Mouse (Mus musculus) midbrain, embryonic 11.5 days (tissue): ENCODE data around the gene Zbtb46. TPM values are rescaled to one million over a fixed set of nuclear protein-coding genes. Genes with fewer than 3 reads are reported as not detected.
A peak's percentile ranks its signal among the peaks of the same experiment; 100 is the strongest.

Source experiments
- ATAC-seq: fragments of 200-750 bp; cut with Nextera tagmentation; 2 replicates; pipeline ENCODE4 v1.8.0; 2017; ENCODE audit warnings: moderate TSS enrichment, moderate library complexity; ENCODE audit not compliant: low FRiP score
- DNase-seq: peaks from one replicate; pipeline ENCODE4 v3.0.0; 2015; ENCODE audit warnings: low spot score; ENCODE audit errors: missing footprints
- H3K27ac ChIP-seq: fragments of 300-500 bp; sonication (generic); 2 replicates; pipeline ENCODE4 v1.5.1; 2014; ENCODE audit warnings: low read depth, low read length
- H3K27me3 ChIP-seq: fragments of 300-500 bp; sonication (generic); 2 replicates; pipeline ENCODE4 v1.6.1; 2014; ENCODE audit warnings: mild to moderate bottlenecking, low read length, moderate library complexity, mixed read lengths; ENCODE audit not compliant: control insufficient read depth, insufficient read depth
- H3K36me3 ChIP-seq: fragments of 300-500 bp; sonication (generic); 2 replicates; pipeline ENCODE4 v1.6.1; 2014; ENCODE audit warnings: mild to moderate bottlenecking, low read length, moderate library complexity, mixed read lengths; ENCODE audit not compliant: control insufficient read depth, insufficient read depth
- H3K4me1 ChIP-seq: fragments of 300-500 bp; sonication (generic); 2 replicates; pipeline ENCODE4 v1.6.1; 2014; ENCODE audit warnings: low read length; ENCODE audit not compliant: control insufficient read depth, insufficient read depth
- H3K4me2 ChIP-seq: fragments of 300-500 bp; sonication (generic); 2 replicates; pipeline ENCODE4 v1.6.1; 2014; ENCODE audit warnings: mild to moderate bottlenecking, moderate library complexity
- H3K4me3 ChIP-seq: fragments of 300-500 bp; sonication (generic); 2 replicates; pipeline ENCODE4 v1.5.1; 2014; ENCODE audit warnings: low read depth, low read length
- H3K9ac ChIP-seq: fragments of 300-500 bp; sonication (generic); 2 replicates; pipeline ENCODE4 v1.6.1; 2014; ENCODE audit warnings: low read length
- H3K9me3 ChIP-seq: fragments of 300-500 bp; sonication (generic); 2 replicates; pipeline ENCODE4 v1.6.1; 2016; ENCODE audit warnings: low read length; ENCODE audit not compliant: control insufficient read depth
- WGBS: fragments of 180-500 bp; shearing (Covaris S2); extraction: QIAGEN DNeasy Blood & Tissue Kit; methylation state at CpG from one replicate; pipeline ENCODE4 v1.1.7; 2014; 5-methylcytosine and 5-hydroxymethylcytosine counted together
- polyA plus RNA-seq: library from polyadenylated mRNA; unstranded; fragments of >200 nt; fragmentation: Nextera tagmentation; extraction: Ambion mirVana; gene quantifications from 2 replicates; pipeline ENCODE4 v1.2.1, GENCODE M21; 2014

Gene Zbtb46
- polyA plus RNA-seq, 1 experiment from 2014 or later: 16.5 TPM

- ATAC-seq (no peak), DNase-seq (no peak)
- H3K27me3 ChIP-seq: peaks cover 5% of the 10 kb centered on the region; the same call in 1 of the 2 replicates
- H3K4me3 ChIP-seq: peak overlapping the region; percentile 93
- peak overlapping the region; percentile 96 for H3K4me2 ChIP-seq
- H3K9ac ChIP-seq: peak overlapping the region; percentile 86; the same call in 1 of the 2 replicates
- H3K27ac ChIP-seq: no peak overlapping the region
- H3K4me1 ChIP-seq: peaks cover 14% of the 10 kb centered on the region
- no peaks in the 10 kb centered on the region for H3K9me3 ChIP-seq
- H3K36me3 ChIP-seq: no peaks in the 10 kb centered on the region
- WGBS: 4% methylated on average over 15 of the region's 15 CpGs
Measured at GRCm38 (mm10) chr2:181457831-181458230, 1.4 kb downstream of the Zbtb46 start.

- WGBS: 70% methylated on average over 2 of the region's 2 CpGs
- Histone ChIP-seq H3K4me3 (no peak overlapping the region), H3K36me3 (no peaks in the 10 kb centered on the region), H3K9me3 (no peaks in the 10 kb centered on the region), H3K4me2 (no peak overlapping the region), H3K9ac (no peak overlapping the region), H3K27ac (no peak overlapping the region), H3K27me3 (peaks cover 5% of the 10 kb centered on the region; the same call in 1 of the 2 replicates), H3K4me1 (peaks cover 11% of the 10 kb centered on the region)
- ATAC-seq: no peak
- no peak for DNase-seq
Measured at GRCm38 (mm10) chr2:181455899-181456298, 3.3 kb downstream of the Zbtb46 start.

GRCm38 (mm10) chr2:181453274-181453673, 6.0 kb downstream of the Zbtb46 start:
- no peak overlapping the region for H3K4me3 ChIP-seq
- no peak overlapping the region for H3K4me2 ChIP-seq
- peaks cover 5% of the 10 kb centered on the region; the same call in 1 of the 2 replicates for H3K27me3 ChIP-seq
- WGBS: 46% methylated on average over 1 of the region's 1 CpGs
- H3K4me1 ChIP-seq: peaks cover 6% of the 10 kb centered on the region
- no peaks in the 10 kb centered on the region for H3K36me3 ChIP-seq
- H3K9ac ChIP-seq: no peak overlapping the region
- DNase-seq (no peak), ATAC-seq (no peak)
- H3K9me3 ChIP-seq: no peaks in the 10 kb centered on the region
- no peak overlapping the region for H3K27ac ChIP-seq

GRCm38 (mm10) chr2:181452181-181452580, 7.0 kb downstream of the Zbtb46 start:
- Histone ChIP-seq H3K4me1 (no peaks in the 10 kb centered on the region), H3K4me2 (no peak overlapping the region), H3K36me3 (no peaks in the 10 kb centered on the region), H3K27me3 (no peaks in the 10 kb centered on the region), H3K4me3 (no peak overlapping the region), H3K9ac (no peak overlapping the region), H3K9me3 (no peaks in the 10 kb centered on the region), H3K27ac (no peak overlapping the region)
- 83% methylated on average over 4 of the region's 4 CpGs for WGBS
- ATAC-seq (no peak), DNase-seq (no peak)

GRCm38 (mm10) chr2:181443016-181443415, 16.2 kb downstream of the Zbtb46 start:
- Histone ChIP-seq H3K4me1 (no peaks in the 10 kb centered on the region), H3K4me3 (no peak overlapping the region), H3K27me3 (no peaks in the 10 kb centered on the region), H3K9ac (no peak overlapping the region), H3K27ac (no peak overlapping the region), H3K4me2 (no peak overlapping the region), H3K9me3 (no peaks in the 10 kb centered on the region), H3K36me3 (no peaks in the 10 kb centered on the region)
- DNase-seq (no peak), ATAC-seq (no peak)
- WGBS: 93% methylated on average over 2 of the region's 2 CpGs

- no peaks in the 10 kb centered on the region for H3K4me1 ChIP-seq
- H3K9ac ChIP-seq: no peak overlapping the region
- 83% methylated on average over 4 of the region's 4 CpGs for WGBS
- ATAC-seq (no peak), DNase-seq (no peak)
- H3K27me3 ChIP-seq: no peaks in the 10 kb centered on the region
- H3K27ac ChIP-seq: no peak overlapping the region
- H3K4me2 ChIP-seq: no peak overlapping the region
- H3K9me3 ChIP-seq: no peaks in the 10 kb centered on the region
- H3K4me3 ChIP-seq: no peak overlapping the region
- H3K36me3 ChIP-seq: no peaks in the 10 kb centered on the region
Measured at GRCm38 (mm10) chr2:181438176-181438575, 21.1 kb downstream of the Zbtb46 start.

- no peaks in the 10 kb centered on the region for H3K27me3 ChIP-seq
- H3K36me3 ChIP-seq: no peaks in the 10 kb centered on the region
- H3K9me3 ChIP-seq: no peaks in the 10 kb centered on the region
- H3K4me3 ChIP-seq: no peak overlapping the region
- ATAC-seq: no peak
- no peak overlapping the region for H3K4me2 ChIP-seq
- H3K27ac ChIP-seq: no peak overlapping the region
- WGBS: 90% methylated on average over 2 of the region's 2 CpGs
- no peak for DNase-seq
- no peak overlapping the region for H3K9ac ChIP-seq
- no peaks in the 10 kb centered on the region for H3K4me1 ChIP-seq
Measured at GRCm38 (mm10) chr2:181436246-181436645, 23.0 kb downstream of the Zbtb46 start.

GRCm38 (mm10) chr2:181423834-181424233, 35.4 kb downstream of the Zbtb46 start:
- Histone ChIP-seq H3K36me3 (0 out of 2 replicates have a peak, but pooled peaks cover 3% of the 10 kb centered on the region), H3K27ac (no peak overlapping the region), H3K4me2 (no peak overlapping the region), H3K9me3 (no peaks in the 10 kb centered on the region), H3K4me1 (no peaks in the 10 kb centered on the region), H3K27me3 (no peaks in the 10 kb centered on the region), H3K4me3 (no peak overlapping the region), H3K9ac (no peak overlapping the region)
- ATAC-seq: no peak
- WGBS: 94% methylated on average over 9 of the region's 9 CpGs
- no peak for DNase-seq

- WGBS: 81% methylated on average over 4 of the region's 4 CpGs
- Histone ChIP-seq H3K9ac (no peak overlapping the region), H3K4me3 (no peak overlapping the region), H3K9me3 (no peaks in the 10 kb centered on the region), H3K27ac (no peak overlapping the region), H3K4me2 (no peak overlapping the region), H3K27me3 (no peaks in the 10 kb centered on the region), H3K4me1 (no peaks in the 10 kb centered on the region), H3K36me3 (0 out of 2 replicates have a peak, but pooled peaks cover 3% of the 10 kb centered on the region)
- DNase-seq (no peak), ATAC-seq (no peak)
Measured at GRCm38 (mm10) chr2:181420903-181421638, 38.2 kb downstream of the Zbtb46 start.
